Mouse (Mus musculus): ENCODE data around the gene Nfatc2. TPM values are rescaled to one million over a fixed set of nuclear protein-coding genes. Genes with fewer than 3 reads are reported as not detected.

Nfatc2 gene
- polyA plus RNA-seq, 1 experiment from 2014 or later = 3.2 TPM

DNA sequence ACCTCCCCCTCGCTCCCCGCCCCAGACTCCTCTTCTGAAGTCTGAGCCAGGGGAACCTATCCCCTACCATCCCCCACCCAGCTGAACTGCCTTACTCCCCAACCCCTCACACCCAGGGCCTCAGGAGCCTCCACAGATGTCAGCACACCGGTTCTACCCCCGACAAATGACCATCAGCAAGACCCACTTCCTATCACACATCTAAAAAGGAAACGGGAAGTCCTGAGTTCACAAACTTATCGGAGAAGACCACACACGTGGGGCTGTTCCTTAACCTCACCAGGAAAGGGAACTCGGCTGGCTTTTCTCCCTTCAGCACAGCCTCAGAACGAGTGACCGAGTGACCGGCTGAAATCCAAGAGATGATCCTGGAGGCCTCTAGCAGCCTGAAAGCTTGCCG, 38.3 kb downstream of the Nfatc2 start:
- Histone ChIP-seq H3K9me3 (replicated peaks) (no peaks in the 10 kb centered on the region), H3K4me1 (peaks cover 33% of the 10 kb centered on the region), H3K27me3 (ENCODE audit: low read depth, poor library complexity, severe bottlenecking) (peaks cover 33% of the 10 kb centered on the region; the same call in 1 of the 2 replicates), H3K4me3 (0 out of 2 replicates have a peak overlapping the region, but pooled peaks have one; percentile 6), H3K27ac (peak overlapping the region; percentile 4), H3K36me3 (no peaks in the 10 kb centered on the region)
- no peak for DNase-seq (ENCODE audit: low spot score)
- 26% methylated on average over 12 of the region's 12 CpGs for WGBS

DNA sequence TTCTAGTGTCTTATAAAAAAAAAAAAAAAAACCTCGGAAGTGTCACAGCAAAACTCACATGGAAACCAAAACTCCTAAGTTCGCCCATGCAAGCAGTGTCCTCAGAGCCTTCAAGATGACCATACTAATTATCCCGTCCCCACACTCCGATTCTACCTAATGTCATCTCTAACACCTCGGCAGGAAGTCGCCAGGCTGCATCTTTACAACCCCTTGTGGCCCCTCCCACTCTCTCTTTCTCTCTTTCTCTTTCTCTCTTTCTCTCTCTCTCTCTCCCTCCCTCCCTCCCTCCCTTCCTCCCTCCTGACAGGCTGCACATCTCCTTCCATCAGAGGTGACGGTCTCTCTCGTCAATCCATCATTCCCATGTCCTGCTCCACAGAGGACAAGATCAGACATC, 44.4 kb downstream of the Nfatc2 start:
- no peak for DNase-seq (ENCODE audit: low spot score)
- no peaks in the 10 kb centered on the region for H3K9me3 ChIP-seq (replicated peaks)
- H3K36me3 ChIP-seq = no peaks in the 10 kb centered on the region
- no peak overlapping the region for H3K27ac ChIP-seq
- H3K4me3 ChIP-seq = no peak overlapping the region
- 47% methylated on average over 8 of the region's 8 CpGs for WGBS
- peaks cover 65% of the 10 kb centered on the region for H3K4me1 ChIP-seq
- peaks cover 51% of the 10 kb centered on the region for H3K27me3 ChIP-seq (ENCODE audit: low read depth, poor library complexity, severe bottlenecking)

GRCm38 (mm10) chr2:168555897-168556670, 45.4 kb downstream of the Nfatc2 start:
- Histone ChIP-seq H3K27ac (peak overlapping the region; percentile 83), H3K36me3 (no peaks in the 10 kb centered on the region), H3K9me3 (replicated peaks) (no peaks in the 10 kb centered on the region), H3K4me1 (peaks cover 69% of the 10 kb centered on the region), H3K27me3 (ENCODE audit: low read depth, poor library complexity, severe bottlenecking) (peaks cover 46% of the 10 kb centered on the region), H3K4me3 (no peak overlapping the region)
- no peak for DNase-seq (ENCODE audit: low spot score)
- 61% methylated on average over 23 of the region's 23 CpGs for WGBS

- peaks cover 55% of the 10 kb centered on the region for H3K27me3 ChIP-seq (ENCODE audit: low read depth, poor library complexity, severe bottlenecking)
- H3K27ac ChIP-seq = peak overlapping the region; percentile 83
- no peaks in the 10 kb centered on the region for H3K9me3 ChIP-seq (replicated peaks)
- 7% methylated on average over 18 of the region's 18 CpGs for WGBS
- H3K4me1 ChIP-seq = peaks cover 78% of the 10 kb centered on the region
- DNase-seq (ENCODE audit: low spot score) = peak; percentile 60
- H3K36me3 ChIP-seq = no peaks in the 10 kb centered on the region
- peak overlapping the region; percentile 27; the same call in 1 of the 2 replicates for H3K4me3 ChIP-seq
Observed at GRCm38 (mm10) chr2:168553541-168553961, 47.9 kb downstream of the Nfatc2 start.

- H3K36me3 ChIP-seq = no peaks in the 10 kb centered on the region
- 13% methylated on average over 5 of the region's 5 CpGs for WGBS
- no peaks in the 10 kb centered on the region for H3K9me3 ChIP-seq (replicated peaks)
- H3K4me3 ChIP-seq = no peak overlapping the region
- peak overlapping the region; percentile 83 for H3K27ac ChIP-seq
- H3K27me3 ChIP-seq (ENCODE audit: low read depth, poor library complexity, severe bottlenecking) = peaks cover 44% of the 10 kb centered on the region
- H3K4me1 ChIP-seq = peaks cover 81% of the 10 kb centered on the region
- DNase-seq (ENCODE audit: low spot score) = no peak
Observed at GRCm38 (mm10) chr2:168552405-168552804, 49.1 kb downstream of the Nfatc2 start.

DNA sequence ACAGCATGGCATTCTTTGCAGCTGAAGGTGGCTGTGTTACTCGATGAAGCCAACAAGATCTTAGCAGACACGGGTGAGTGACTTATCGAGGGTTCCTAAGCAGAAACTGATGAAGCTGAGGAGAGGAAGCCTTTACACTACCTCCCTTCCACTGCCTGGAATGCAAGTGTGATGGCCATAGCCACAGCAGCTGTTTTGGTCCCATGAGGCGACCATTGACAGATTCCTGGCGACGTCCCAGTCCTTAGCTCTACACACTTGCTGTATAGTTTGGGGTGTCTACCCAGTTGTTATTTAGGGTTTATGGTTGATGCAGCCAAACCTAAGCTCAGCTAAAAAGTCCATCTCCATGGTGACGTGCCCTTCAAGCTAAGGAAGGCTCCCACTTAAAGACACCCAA, 50.2 kb downstream of the Nfatc2 start:
- H3K4me1 ChIP-seq = peaks cover 79% of the 10 kb centered on the region
- 94% methylated on average over 7 of the region's 7 CpGs for WGBS
- H3K27me3 ChIP-seq (ENCODE audit: low read depth, poor library complexity, severe bottlenecking) = peaks cover 39% of the 10 kb centered on the region
- no peak overlapping the region for H3K27ac ChIP-seq
- H3K36me3 ChIP-seq = no peaks in the 10 kb centered on the region
- DNase-seq (ENCODE audit: low spot score) = no peak
- H3K9me3 ChIP-seq (replicated peaks) = no peaks in the 10 kb centered on the region
- no peak overlapping the region for H3K4me3 ChIP-seq

- no peak for DNase-seq (ENCODE audit: low spot score)
Observed at GRCm38 (mm10) chr2:168549326-168549725, 52.1 kb downstream of the Nfatc2 start.

GRCm38 (mm10) chr2:168548008-168548407, 53.4 kb downstream of the Nfatc2 start:
- H3K9me3 ChIP-seq (replicated peaks) = no peaks in the 10 kb centered on the region
- no peak for DNase-seq (ENCODE audit: low spot score)
- 65% methylated on average over 4 of the region's 4 CpGs for WGBS
- no peak overlapping the region for H3K4me3 ChIP-seq
- no peaks in the 10 kb centered on the region for H3K36me3 ChIP-seq
- H3K27ac ChIP-seq = no peak overlapping the region; the same call in 1 of the 2 replicates
- peaks cover 78% of the 10 kb centered on the region for H3K4me1 ChIP-seq
- H3K27me3 ChIP-seq (ENCODE audit: low read depth, poor library complexity, severe bottlenecking) = peaks cover 20% of the 10 kb centered on the region; the same call in 1 of the 2 replicates

More at GRCm38 (mm10) chr2:168549326-168549725, 52.1 kb downstream of the Nfatc2 start:
- peaks cover 78% of the 10 kb centered on the region for H3K4me1 ChIP-seq
- peak overlapping the region; percentile 67 for H3K27ac ChIP-seq
- no peak overlapping the region for H3K4me3 ChIP-seq
- no peaks in the 10 kb centered on the region for H3K9me3 ChIP-seq (replicated peaks)
- H3K27me3 ChIP-seq (ENCODE audit: low read depth, poor library complexity, severe bottlenecking) = peaks cover 26% of the 10 kb centered on the region
- H3K36me3 ChIP-seq = no peaks in the 10 kb centered on the region
- WGBS = 76% methylated on average over 12 of the region's 12 CpGs

GRCm38 (mm10) chr2:168545901-168546557, 55.4 kb downstream of the Nfatc2 start:
- 75% methylated on average over 15 of the region's 15 CpGs for WGBS
- peaks cover 22% of the 10 kb centered on the region; the same call in 1 of the 2 replicates for H3K27me3 ChIP-seq (ENCODE audit: low read depth, poor library complexity, severe bottlenecking)
- no peak overlapping the region for H3K4me3 ChIP-seq
- no peak for DNase-seq (ENCODE audit: low spot score)
- H3K36me3 ChIP-seq = no peaks in the 10 kb centered on the region
- H3K9me3 ChIP-seq (replicated peaks) = no peaks in the 10 kb centered on the region
- peaks cover 67% of the 10 kb centered on the region for H3K4me1 ChIP-seq
- H3K27ac ChIP-seq = peak overlapping the region; percentile 70

- H3K4me1 ChIP-seq = peaks cover 68% of the 10 kb centered on the region
- 62% methylated on average over 13 of the region's 13 CpGs for WGBS
- no peaks in the 10 kb centered on the region for H3K36me3 ChIP-seq
- H3K27ac ChIP-seq = peak overlapping the region; percentile 50
- no peak for DNase-seq (ENCODE audit: low spot score)
- peaks cover 5% of the 10 kb centered on the region; the same call in 1 of the 2 replicates for H3K27me3 ChIP-seq (ENCODE audit: low read depth, poor library complexity, severe bottlenecking)
- H3K4me3 ChIP-seq = no peak overlapping the region
- no peaks in the 10 kb centered on the region for H3K9me3 ChIP-seq (replicated peaks)
Observed at GRCm38 (mm10) chr2:168544102-168544501, 57.4 kb downstream of the Nfatc2 start.

- H3K9me3 ChIP-seq (replicated peaks) = no peaks in the 10 kb centered on the region
- H3K27me3 ChIP-seq (ENCODE audit: low read depth, poor library complexity, severe bottlenecking) = 0 out of 2 replicates have a peak, but pooled peaks cover 5% of the 10 kb centered on the region
- H3K4me3 ChIP-seq = no peak overlapping the region
- WGBS = 66% methylated on average over 3 of the region's 3 CpGs
- DNase-seq (ENCODE audit: low spot score) = no peak
- H3K27ac ChIP-seq = peak overlapping the region; percentile 50
- H3K4me1 ChIP-seq = peaks cover 61% of the 10 kb centered on the region
- no peaks in the 10 kb centered on the region for H3K36me3 ChIP-seq
Observed at GRCm38 (mm10) chr2:168543026-168543425, 58.4 kb downstream of the Nfatc2 start.

- H3K4me3 ChIP-seq = no peak overlapping the region
- DNase-seq (ENCODE audit: low spot score) = no peak
- no peak overlapping the region for H3K27ac ChIP-seq
- 0 out of 2 replicates have a peak, but pooled peaks cover 5% of the 10 kb centered on the region for H3K27me3 ChIP-seq (ENCODE audit: low read depth, poor library complexity, severe bottlenecking)
- H3K4me1 ChIP-seq = peaks cover 53% of the 10 kb centered on the region
- no peaks in the 10 kb centered on the region for H3K9me3 ChIP-seq (replicated peaks)
- no peaks in the 10 kb centered on the region for H3K36me3 ChIP-seq
- 85% methylated on average over 7 of the region's 7 CpGs for WGBS
Observed at GRCm38 (mm10) chr2:168541223-168541622, 60.2 kb downstream of the Nfatc2 start.

Data from limb, embryonic 10.5 days (tissue).